25 mouse cellular contexts compared by ENCODE assay signal in genomic region chr5:147577003-147577402, GRCm38 (mm10).
A peak's percentile ranks its signal among the peaks of the same experiment; 100 is the strongest.
DNase-seq lines count a peak whose midpoint lies in the region; ATAC-seq and TF ChIP-seq lines count a peak whose summit lies in the region.
"Had no signal": no experiment of that assay in that cellular context is flagged by ENCODE, and none has a peak within 500 bp of the region (broad histone marks: within the 10 kb centered on the region; RNA-seq: fewer than 3 reads in every experiment).

No protein-coding gene starts in this region.

- H3K9ac ChIP-seq in heart, embryonic 15.5 days: no peak overlapping the region
- H3K9ac ChIP-seq in limb, embryonic 14.5 days (ENCODE audit: low read depth, low read length, severe bottlenecking): no peak overlapping the region
- H3K9ac ChIP-seq in embryonic facial prominence, embryonic 15.5 days: no peak overlapping the region
- H3K9ac ChIP-seq in midbrain, postnatal 0 days (replicated peaks; ENCODE audit: low read length, poor library complexity, severe bottlenecking): no peak overlapping the region
- H3K9ac ChIP-seq: embryonic facial prominence, embryonic 13.5 days; forebrain, embryonic 12.5 days; hindbrain, embryonic 14.5 days; limb, embryonic 12.5 days; lung, embryonic 15.5 days; midbrain, embryonic 12.5 days had no signal

- no peak overlapping the region for H3K4me3 ChIP-seq in heart, embryonic 15.5 days
- no peak overlapping the region for H3K4me3 ChIP-seq in limb, embryonic 14.5 days (replicated peaks; ENCODE audit: low read length)
- H3K4me3 ChIP-seq in limb, embryonic 10.5 days: no peak overlapping the region
- H3K4me3 ChIP-seq in embryonic facial prominence, embryonic 15.5 days (replicated peaks): no peak overlapping the region
- H3K4me3 ChIP-seq in midbrain, postnatal 0 days (ENCODE audit: low read depth, low read length): no peak overlapping the region
- H3K4me3 ChIP-seq: embryonic facial prominence, embryonic 13.5 days; forebrain, embryonic 12.5 days; heart, embryonic 10.5 days; limb, embryonic 12.5 days; lung, embryonic 15.5 days; midbrain, embryonic 12.5 days had no signal

- peaks cover 3% of the 10 kb centered on the region for H3K4me1 ChIP-seq in heart, embryonic 15.5 days (replicated peaks)
- no peaks in the 10 kb centered on the region for H3K4me1 ChIP-seq in limb, embryonic 14.5 days (ENCODE audit: control insufficient read depth, insufficient read depth, low read length)
- H3K4me1 ChIP-seq in limb, embryonic 10.5 days: peaks cover 6% of the 10 kb centered on the region
- H3K4me1 ChIP-seq in embryonic facial prominence, embryonic 15.5 days: no peaks in the 10 kb centered on the region
- no peaks in the 10 kb centered on the region for H3K4me1 ChIP-seq in midbrain, postnatal 0 days (ENCODE audit: insufficient read depth, low read length)
- H3K4me1 ChIP-seq: embryonic facial prominence, embryonic 13.5 days; forebrain, embryonic 12.5 days; limb, embryonic 12.5 days; lung, embryonic 15.5 days; midbrain, embryonic 12.5 days had no signal

- peak; percentile 44; the same call in 1 of the 2 replicates for ATAC-seq in heart, embryonic 15.5 days (replicated peaks; ENCODE audit: insufficient number of reproducible peaks, insufficient read depth, low FRiP score, low read depth)
- 0 out of 2 replicates have a peak, but pooled peaks have one; percentile 30 for ATAC-seq in limb, embryonic 14.5 days (ENCODE audit: low FRiP score, low read depth)
- 0 out of 2 replicates have a peak, but pooled peaks have one; percentile 47 for ATAC-seq in embryonic facial prominence, embryonic 15.5 days (ENCODE audit: insufficient number of reproducible peaks, low FRiP score, low TSS enrichment, low read depth)
- ATAC-seq in midbrain, postnatal 0 days (ENCODE audit: low FRiP score): no peak
- ATAC-seq: CD4-positive, CD25-positive, alpha-beta regulatory T cell, adult 4 months; intestine, postnatal 0 days had no signal

- no peaks in the 10 kb centered on the region for H3K9me3 ChIP-seq in heart, embryonic 15.5 days (replicated peaks)
- no peaks in the 10 kb centered on the region for H3K9me3 ChIP-seq in limb, embryonic 14.5 days (ENCODE audit: control insufficient read depth, low read length)
- H3K9me3 ChIP-seq in limb, embryonic 10.5 days (replicated peaks): no peaks in the 10 kb centered on the region
- no peaks in the 10 kb centered on the region for H3K9me3 ChIP-seq in embryonic facial prominence, embryonic 15.5 days (replicated peaks)
- no peaks in the 10 kb centered on the region for H3K9me3 ChIP-seq in midbrain, postnatal 0 days (ENCODE audit: low read length)
- H3K9me3 ChIP-seq: embryonic facial prominence, embryonic 13.5 days; forebrain, embryonic 12.5 days; heart, embryonic 10.5 days; limb, embryonic 12.5 days; lung, embryonic 15.5 days; midbrain, embryonic 12.5 days had no signal

- intact Hi-C loops in heart, postnatal 14 days (cut with DNase I): no loop called here

- H3K4me2 ChIP-seq in heart, embryonic 15.5 days: no peak overlapping the region
- H3K4me2 ChIP-seq in limb, embryonic 14.5 days (replicated peaks; ENCODE audit: low read depth, low read length, severe bottlenecking): no peak overlapping the region
- no peak overlapping the region for H3K4me2 ChIP-seq in embryonic facial prominence, embryonic 15.5 days (replicated peaks)
- no peak overlapping the region for H3K4me2 ChIP-seq in midbrain, postnatal 0 days (ENCODE audit: low read depth, low read length, poor library complexity, severe bottlenecking)
- H3K4me2 ChIP-seq: embryonic facial prominence, embryonic 13.5 days; forebrain, embryonic 12.5 days; hindbrain, embryonic 14.5 days; limb, embryonic 12.5 days; liver, embryonic 11.5 days; lung, embryonic 15.5 days; midbrain, embryonic 12.5 days had no signal

- no peak overlapping the region for H3K27ac ChIP-seq in heart, embryonic 15.5 days
- no peak overlapping the region for H3K27ac ChIP-seq in limb, embryonic 14.5 days (replicated peaks; ENCODE audit: low read depth, low read length)
- no peak overlapping the region for H3K27ac ChIP-seq in limb, embryonic 10.5 days
- no peak overlapping the region for H3K27ac ChIP-seq in embryonic facial prominence, embryonic 15.5 days (replicated peaks)
- no peak overlapping the region for H3K27ac ChIP-seq in midbrain, postnatal 0 days (ENCODE audit: low read depth, low read length)
- H3K27ac ChIP-seq: embryonic facial prominence, embryonic 13.5 days; forebrain, embryonic 12.5 days; heart, embryonic 10.5 days; hindbrain, embryonic 14.5 days; limb, embryonic 12.5 days; lung, embryonic 15.5 days; midbrain, embryonic 12.5 days had no signal

- TF ChIP-seq POLR2A in limb, embryonic 14.5 days (IDR thresholded peaks at IDR 0.05; ENCODE audit: borderline replicate concordance, extremely low read depth, insufficient read depth, insufficient read length): no peak

- peak; percentile 42 for DNase-seq in adrenal gland, postnatal 14 days
- DNase-seq in adrenal gland, postnatal 4 days (ENCODE audit: low spot score in 2 of 2): no peak
- DNase-seq in heart, postnatal 14 days: no peak
- no peak for DNase-seq in limb, embryonic 14.5 days (ENCODE audit: low spot score)
- DNase-seq in limb, embryonic 10.5 days (ENCODE audit: low spot score): no peak
- DNase-seq in midbrain, postnatal 0 days (ENCODE audit: low spot score): no peak
- DNase-seq: cerebellum, adult 9-10 months; cerebellum, postnatal 36 days; heart, postnatal 36 days; kidney, adult 9 months; kidney, postnatal 10 days; layer of hippocampus, postnatal 36 days; thymus, postnatal 14 days had no signal

- 35% methylated on average over 6 of the region's 6 CpGs for WGBS in heart, embryonic 15.5 days
- 53% methylated on average over 6 of the region's 6 CpGs for WGBS in limb, embryonic 14.5 days
- WGBS in limb, embryonic 10.5 days: 72% methylated on average over 6 of the region's 6 CpGs
- 50% methylated on average over 6 of the region's 6 CpGs for WGBS in embryonic facial prominence, embryonic 15.5 days
- WGBS in midbrain, postnatal 0 days: 84% methylated on average over 6 of the region's 6 CpGs

- H3K36me3 ChIP-seq in heart, embryonic 15.5 days: no peaks in the 10 kb centered on the region
- H3K36me3 ChIP-seq in limb, embryonic 14.5 days (ENCODE audit: control insufficient read depth, insufficient read depth, low read length): no peaks in the 10 kb centered on the region
- no peaks in the 10 kb centered on the region for H3K36me3 ChIP-seq in limb, embryonic 10.5 days
- no peaks in the 10 kb centered on the region for H3K36me3 ChIP-seq in embryonic facial prominence, embryonic 15.5 days
- no peaks in the 10 kb centered on the region for H3K36me3 ChIP-seq in midbrain, postnatal 0 days (ENCODE audit: insufficient read depth, low read length)
- H3K36me3 ChIP-seq: embryonic facial prominence, embryonic 13.5 days; forebrain, embryonic 12.5 days; limb, embryonic 12.5 days; lung, embryonic 15.5 days; midbrain, embryonic 12.5 days had no signal

- no peak for TF ChIP-seq CTCF in midbrain, postnatal 0 days (IDR thresholded peaks at IDR 0.05)

- H3K27me3 ChIP-seq in heart, embryonic 15.5 days: no peaks in the 10 kb centered on the region
- no peaks in the 10 kb centered on the region for H3K27me3 ChIP-seq in limb, embryonic 14.5 days (ENCODE audit: control insufficient read depth, insufficient read depth, low read length)
- no peaks in the 10 kb centered on the region for H3K27me3 ChIP-seq in limb, embryonic 10.5 days (ENCODE audit: low read depth, poor library complexity, severe bottlenecking)
- no peaks in the 10 kb centered on the region for H3K27me3 ChIP-seq in embryonic facial prominence, embryonic 15.5 days
- no peaks in the 10 kb centered on the region for H3K27me3 ChIP-seq in midbrain, postnatal 0 days (ENCODE audit: insufficient read depth, low read length)
- H3K27me3 ChIP-seq: embryonic facial prominence, embryonic 13.5 days; forebrain, embryonic 12.5 days; lung, embryonic 15.5 days; midbrain, embryonic 12.5 days had no signal
